Mouse (Mus musculus) embryonic facial prominence, embryonic 15.5 days (tissue): Measurements from ENCODE around the gene Git1. TPM values are rescaled to one million over a fixed set of nuclear protein-coding genes. Genes with fewer than 3 reads are reported as not detected.

Experiments
- ATAC-seq: fragments of 200-750 bp; cut with Nextera tagmentation; 2 replicates; pipeline ENCODE4 v1.8.0; 2017; ENCODE audit warnings: low read depth, moderate TSS enrichment; ENCODE audit not compliant: insufficient number of reproducible peaks, low FRiP score, low TSS enrichment
- H3K27ac ChIP-seq: fragments of 300-500 bp; sonication (generic); replicated peaks from 2 replicates; pipeline ENCODE4 v1.5.1; 2015; ENCODE audit warnings: mild to moderate bottlenecking, inconsistent platforms
- H3K27me3 ChIP-seq: fragments of 300-500 bp; sonication (generic); 2 replicates; pipeline ENCODE4 v1.6.1; 2015; ENCODE audit warnings: inconsistent platforms
- H3K36me3 ChIP-seq: fragments of 300-500 bp; sonication (generic); 2 replicates; pipeline ENCODE4 v1.6.1; 2015; ENCODE audit warnings: mild to moderate bottlenecking, inconsistent platforms
- H3K4me1 ChIP-seq: fragments of 300-500 bp; sonication (generic); 2 replicates; pipeline ENCODE4 v1.6.1; 2015; ENCODE audit warnings: inconsistent platforms
- H3K4me2 ChIP-seq: fragments of 300-500 bp; sonication (generic); replicated peaks from 2 replicates; pipeline ENCODE4 v1.6.1; 2015; ENCODE audit warnings: mild to moderate bottlenecking, inconsistent platforms
- H3K4me3 ChIP-seq: fragments of 300-500 bp; sonication (generic); replicated peaks from 2 replicates; pipeline ENCODE4 v1.5.1; 2015; ENCODE audit warnings: mild to moderate bottlenecking, inconsistent platforms
- H3K9ac ChIP-seq: fragments of 300-500 bp; sonication (generic); 2 replicates; pipeline ENCODE4 v1.6.1; 2015; ENCODE audit warnings: inconsistent platforms
- H3K9me3 ChIP-seq: fragments of 300-500 bp; sonication (generic); replicated peaks from 2 replicates; pipeline ENCODE4 v1.6.1; 2016; ENCODE audit warnings: inconsistent platforms
- WGBS: fragments of 180-500 bp; shearing (Covaris S2); methylation state at CpG from one replicate; pipeline ENCODE4 v1.1.7; 2015; 5-methylcytosine and 5-hydroxymethylcytosine counted together
- polyA plus RNA-seq: library from polyadenylated mRNA; unstranded; fragments of >200 nt; fragmentation: Nextera tagmentation; extraction: Ambion mirVana; gene quantifications from 2 replicates; pipeline ENCODE4 v1.2.1, GENCODE M21; 2015

Gene Git1
- polyA plus RNA-seq, 1 experiment from 2014 or later = 11.7 TPM

- WGBS = 74% methylated on average over 3 of the region's 3 CpGs
- Histone ChIP-seq H3K27ac (no peak overlapping the region), H3K4me2 (no peak overlapping the region), H3K4me3 (no peak overlapping the region), H3K4me1 (peaks cover 29% of the 10 kb centered on the region), H3K27me3 (no peaks in the 10 kb centered on the region), H3K9ac (no peak overlapping the region), H3K9me3 (no peaks in the 10 kb centered on the region), H3K36me3 (no peaks in the 10 kb centered on the region)
- no peak for ATAC-seq
Observed at GRCm38 (mm10) chr11:77483043-77483442, 10.3 kb upstream of the Git1 start.

- Histone ChIP-seq H3K9me3 (no peaks in the 10 kb centered on the region), H3K4me3 (no peak overlapping the region), H3K27me3 (no peaks in the 10 kb centered on the region), H3K4me1 (peaks cover 35% of the 10 kb centered on the region), H3K36me3 (no peaks in the 10 kb centered on the region), H3K27ac (no peak overlapping the region), H3K4me2 (no peak overlapping the region), H3K9ac (no peak overlapping the region)
- no peak for ATAC-seq
- WGBS = 63% methylated on average over 11 of the region's 11 CpGs
Observed at GRCm38 (mm10) chr11:77483510-77484255, 9.7 kb upstream of the Git1 start.

GRCm38 (mm10) chr11:77485229-77485628, 8.1 kb upstream of the Git1 start:
- Histone ChIP-seq H3K4me2 (no peak overlapping the region), H3K27ac (no peak overlapping the region), H3K36me3 (no peaks in the 10 kb centered on the region), H3K9me3 (no peaks in the 10 kb centered on the region), H3K4me1 (peaks cover 45% of the 10 kb centered on the region), H3K9ac (no peak overlapping the region), H3K27me3 (no peaks in the 10 kb centered on the region), H3K4me3 (no peak overlapping the region)
- WGBS = 49% methylated on average over 6 of the region's 6 CpGs
- ATAC-seq = peak; percentile 15; the same call in 1 of the 2 replicates

GRCm38 (mm10) chr11:77486798-77487197, 6.6 kb upstream of the Git1 start:
- no peak for ATAC-seq
- H3K27me3 ChIP-seq = no peaks in the 10 kb centered on the region
- H3K4me2 ChIP-seq = no peak overlapping the region
- no peak overlapping the region for H3K4me3 ChIP-seq
- H3K9ac ChIP-seq = no peak overlapping the region
- H3K27ac ChIP-seq = peak overlapping the region; percentile 1; the same call in 1 of the 2 replicates
- peaks cover 59% of the 10 kb centered on the region for H3K4me1 ChIP-seq
- no peaks in the 10 kb centered on the region for H3K9me3 ChIP-seq
- no peaks in the 10 kb centered on the region for H3K36me3 ChIP-seq
- WGBS = 65% methylated on average over 5 of the region's 5 CpGs

- peak overlapping the region; percentile 86 for H3K4me3 ChIP-seq
- H3K27me3 ChIP-seq = no peaks in the 10 kb centered on the region
- ATAC-seq = no peak
- 2% methylated on average over 53 of the region's 55 CpGs for WGBS
- peak overlapping the region; percentile 80 for H3K9ac ChIP-seq
- H3K4me2 ChIP-seq = peak overlapping the region; percentile 94
- H3K9me3 ChIP-seq = no peaks in the 10 kb centered on the region
- peaks cover 74% of the 10 kb centered on the region for H3K4me1 ChIP-seq
- H3K36me3 ChIP-seq = no peaks in the 10 kb centered on the region
- no peak overlapping the region for H3K27ac ChIP-seq
Observed at GRCm38 (mm10) chr11:77488771-77489581, 4.4 kb upstream of the Git1 start.

GRCm38 (mm10) chr11:77489591-77490235, 3.6 kb upstream of the Git1 start, which contains the start of gene Ankrd13b:
Ankrd13b (minus strand) TSS chr11:77489678.
- H3K9ac ChIP-seq = peak within 1 kb of the TSS; percentile 80
- H3K4me2 ChIP-seq = peak within 1 kb of the TSS; percentile 94
- peak within 1 kb of the TSS; percentile 94 for H3K27ac ChIP-seq
- H3K4me1 ChIP-seq = peaks cover 82% of the 10 kb centered on the region
- 0 out of 2 replicates have a peak, but pooled peaks have one; percentile 26 for ATAC-seq
- H3K27me3 ChIP-seq = no peaks in the 10 kb centered on the region
- under 1% methylated on average over 49 of the region's 87 CpGs for WGBS
- H3K36me3 ChIP-seq = no peaks in the 10 kb centered on the region
- no peaks in the 10 kb centered on the region for H3K9me3 ChIP-seq
- H3K4me3 ChIP-seq = peak within 1 kb of the TSS; percentile 86

GRCm38 (mm10) chr11:77490451-77490850, 2.9 kb upstream of the Git1 start:
- Histone ChIP-seq H3K4me2 (peak overlapping the region; percentile 94), H3K36me3 (no peaks in the 10 kb centered on the region), H3K4me1 (peaks cover 83% of the 10 kb centered on the region), H3K9me3 (no peaks in the 10 kb centered on the region), H3K27ac (peak overlapping the region; percentile 94), H3K27me3 (no peaks in the 10 kb centered on the region), H3K4me3 (peak overlapping the region; percentile 86), H3K9ac (no peak overlapping the region)
- WGBS = 61% methylated on average over 6 of the region's 6 CpGs
- ATAC-seq = no peak

GRCm38 (mm10) chr11:77491123-77491501, 2.2 kb upstream of the Git1 start:
- WGBS = under 1% methylated on average over 13 of the region's 13 CpGs
- Histone ChIP-seq H3K36me3 (no peaks in the 10 kb centered on the region), H3K27ac (peak overlapping the region; percentile 94), H3K27me3 (no peaks in the 10 kb centered on the region), H3K4me1 (peaks cover 82% of the 10 kb centered on the region), H3K4me2 (peak overlapping the region; percentile 94), H3K4me3 (peak overlapping the region; percentile 91), H3K9me3 (no peaks in the 10 kb centered on the region), H3K9ac (peak overlapping the region; percentile 37; the same call in 1 of the 2 replicates)
- peak; percentile 84 for ATAC-seq

- Histone ChIP-seq H3K9me3 (no peaks in the 10 kb centered on the region), H3K27me3 (no peaks in the 10 kb centered on the region), H3K4me2 (peak overlapping the region; percentile 94), H3K9ac (peak overlapping the region; percentile 37), H3K36me3 (no peaks in the 10 kb centered on the region), H3K4me3 (peak overlapping the region; percentile 91), H3K4me1 (peaks cover 79% of the 10 kb centered on the region), H3K27ac (peak overlapping the region; percentile 94)
- 0% methylated on average over 23 of the region's 23 CpGs for WGBS
- ATAC-seq = peak; percentile 78
Observed at GRCm38 (mm10) chr11:77491502-77492291, 1.7 kb upstream of the Git1 start.

GRCm38 (mm10) chr11:77492311-77492871, 971 bp upstream of the Git1 start:
- Histone ChIP-seq H3K9me3 (no peaks in the 10 kb centered on the region), H3K27me3 (no peaks in the 10 kb centered on the region), H3K27ac (peak overlapping the region; percentile 94), H3K4me3 (peak overlapping the region; percentile 91), H3K36me3 (no peaks in the 10 kb centered on the region), H3K4me1 (peaks cover 78% of the 10 kb centered on the region), H3K4me2 (peak overlapping the region; percentile 94), H3K9ac (peak overlapping the region; percentile 91; the same call in 1 of the 2 replicates)
- 1% methylated on average over 18 of the region's 18 CpGs for WGBS
- ATAC-seq = no peak
